Mouse (Mus musculus) heart, embryonic 15.5 days (tissue): ENCODE measurements around the gene Cited2. TPM values are rescaled to one million over a fixed set of nuclear protein-coding genes. Genes with fewer than 3 reads are reported as not detected.

Experiments used
- ATAC-seq: fragments of 200-750 bp; cut with Nextera tagmentation; replicated peaks from 2 replicates; pipeline ENCODE4 v1.8.0; 2017; ENCODE audit warnings: low read depth, moderate TSS enrichment; ENCODE audit not compliant: insufficient number of reproducible peaks, insufficient read depth, low FRiP score
- H3K27ac ChIP-seq: fragments of 300-500 bp; sonication (generic); 2 replicates; pipeline ENCODE4 v1.5.1; 2015; ENCODE audit warnings: mild to moderate bottlenecking, inconsistent platforms
- H3K27me3 ChIP-seq: fragments of 300-500 bp; sonication (generic); 2 replicates; pipeline ENCODE4 v1.6.1; 2015; ENCODE audit warnings: inconsistent platforms
- H3K36me3 ChIP-seq: fragments of 300-500 bp; sonication (generic); 2 replicates; pipeline ENCODE4 v1.6.1; 2015; ENCODE audit warnings: mild to moderate bottlenecking, inconsistent platforms
- H3K4me1 ChIP-seq: fragments of 300-500 bp; sonication (generic); replicated peaks from 2 replicates; pipeline ENCODE4 v1.6.1; 2015; ENCODE audit warnings: inconsistent platforms
- H3K4me2 ChIP-seq: fragments of 300-500 bp; sonication (generic); 2 replicates; pipeline ENCODE4 v1.6.1; 2015; ENCODE audit warnings: inconsistent platforms, mild to moderate bottlenecking, moderate library complexity
- H3K4me3 ChIP-seq: fragments of 300-500 bp; sonication (generic); 2 replicates; pipeline ENCODE4 v1.5.1; 2015; ENCODE audit warnings: mild to moderate bottlenecking, inconsistent platforms
- H3K9ac ChIP-seq: fragments of 300-500 bp; sonication (generic); 2 replicates; pipeline ENCODE4 v1.6.1; 2015; ENCODE audit warnings: mild to moderate bottlenecking, inconsistent platforms
- H3K9me3 ChIP-seq: fragments of 300-500 bp; sonication (generic); replicated peaks from 2 replicates; pipeline ENCODE4 v1.6.1; 2016; ENCODE audit warnings: inconsistent platforms
- WGBS: fragments of 180-500 bp; shearing (Covaris S2); methylation state at CpG from one replicate; pipeline ENCODE4 v1.1.7; 2015; ENCODE audit warnings: mixed read lengths; 5-methylcytosine and 5-hydroxymethylcytosine counted together
- polyA plus RNA-seq: library from polyadenylated mRNA; unstranded; fragments of >200 nt; fragmentation: Nextera tagmentation; extraction: Ambion mirVana; gene quantifications from 2 replicates; pipeline ENCODE4 v1.2.1, GENCODE M21; 2015

The Cited2 gene
- polyA plus RNA-seq: 29.8 and 29.9 TPM in 2 replicates

GRCm38 (mm10) chr10:17722653-17723410 lies at the start of gene Cited2:
Cited2 (plus strand) TSS chr10:17723218.
- peak; percentile 82 for ATAC-seq
- Histone ChIP-seq H3K9me3 (no peaks in the 10 kb centered on the region), H3K36me3 (no peaks in the 10 kb centered on the region), H3K27me3 (no peaks in the 10 kb centered on the region), H3K4me2 (peak within 1 kb of the TSS; percentile 75), H3K4me3 (peak within 1 kb of the TSS; percentile 91), H3K4me1 (peaks cover 28% of the 10 kb centered on the region), H3K27ac (peak within 1 kb of the TSS; percentile 100), H3K9ac (peak within 1 kb of the TSS; percentile 94)
- under 1% methylated on average over 55 of the region's 55 CpGs for WGBS

DNA sequence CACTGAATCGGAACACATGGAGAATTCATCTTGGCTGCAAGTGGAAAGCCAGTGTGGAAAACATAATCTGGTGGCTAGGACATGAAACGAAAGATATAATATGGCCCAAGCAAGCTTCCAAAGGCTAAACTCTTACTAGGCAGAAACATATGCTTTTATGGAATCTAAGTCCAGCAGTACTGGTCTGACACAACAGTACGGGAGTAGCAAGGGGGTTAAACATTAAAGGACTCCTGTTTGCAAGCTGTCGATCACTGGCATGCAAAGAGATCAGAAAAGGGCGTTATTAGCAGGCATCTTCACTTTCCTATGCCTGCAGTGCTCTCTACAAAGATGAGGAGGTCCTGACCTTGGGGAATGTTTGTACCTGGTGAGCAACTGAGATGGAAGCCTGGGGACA lies 48.6 kb upstream of the Cited2 start:
- no peak overlapping the region for H3K27ac ChIP-seq
- H3K36me3 ChIP-seq: no peaks in the 10 kb centered on the region
- no peak overlapping the region for H3K4me3 ChIP-seq
- WGBS: 81% methylated on average over 5 of the region's 5 CpGs
- no peak overlapping the region for H3K9ac ChIP-seq
- no peaks in the 10 kb centered on the region for H3K9me3 ChIP-seq
- no peak overlapping the region for H3K4me2 ChIP-seq
- no peaks in the 10 kb centered on the region for H3K27me3 ChIP-seq
- no peak for ATAC-seq
- no peaks in the 10 kb centered on the region for H3K4me1 ChIP-seq

DNA sequence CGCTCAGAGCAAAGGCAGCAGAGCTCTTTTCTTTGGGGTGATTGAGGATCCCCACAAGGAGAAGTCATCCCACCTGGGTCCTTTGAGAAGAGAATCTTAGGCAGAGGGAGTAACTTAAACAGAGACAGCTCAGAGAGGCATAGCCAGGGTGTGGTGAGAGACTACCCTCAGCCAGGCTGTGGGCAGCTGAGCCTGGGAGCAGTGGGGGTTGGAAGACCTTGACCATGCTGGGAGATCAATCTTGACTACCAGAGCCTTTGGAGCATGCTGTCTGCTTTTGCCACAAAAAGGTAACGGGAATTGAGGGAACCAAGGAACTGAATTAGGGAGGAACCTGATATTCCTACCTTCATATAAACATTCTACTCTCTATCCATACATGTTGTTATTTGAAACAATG lies 48.1 kb upstream of the Cited2 start:
- Histone ChIP-seq H3K9ac (no peak overlapping the region), H3K9me3 (no peaks in the 10 kb centered on the region), H3K4me3 (no peak overlapping the region), H3K4me2 (no peak overlapping the region), H3K27me3 (no peaks in the 10 kb centered on the region), H3K27ac (no peak overlapping the region), H3K4me1 (no peaks in the 10 kb centered on the region), H3K36me3 (no peaks in the 10 kb centered on the region)
- WGBS: 84% methylated on average over 2 of the region's 2 CpGs
- no peak for ATAC-seq

DNA sequence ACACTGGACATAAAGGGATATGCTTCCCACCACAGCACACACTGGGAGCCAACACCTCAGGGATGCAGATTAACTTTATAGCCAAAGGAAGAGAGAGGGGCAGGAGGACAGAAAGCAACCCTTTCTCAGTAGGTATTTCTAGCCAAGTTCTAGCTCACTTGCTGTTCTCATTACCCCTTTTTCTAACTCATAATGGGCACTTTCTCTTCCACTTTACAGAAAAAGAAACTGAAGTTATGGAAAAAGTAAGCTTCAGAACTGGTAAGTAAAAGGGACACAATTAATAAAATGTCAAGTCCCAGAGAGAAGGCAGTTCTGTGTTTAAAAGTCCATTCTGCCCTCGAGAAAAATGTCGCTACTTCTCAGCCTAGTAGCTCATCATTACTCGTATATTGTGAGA lies 46.6 kb upstream of the Cited2 start:
- Histone ChIP-seq H3K9me3 (no peaks in the 10 kb centered on the region), H3K27me3 (no peaks in the 10 kb centered on the region), H3K9ac (no peak overlapping the region), H3K4me3 (no peak overlapping the region), H3K36me3 (no peaks in the 10 kb centered on the region), H3K27ac (no peak overlapping the region), H3K4me2 (no peak overlapping the region), H3K4me1 (no peaks in the 10 kb centered on the region)
- no peak for ATAC-seq
- WGBS: 78% methylated on average over 3 of the region's 3 CpGs

GRCm38 (mm10) chr10:17677308-17677707 lies 45.7 kb upstream of the Cited2 start:
- no peak overlapping the region for H3K27ac ChIP-seq
- no peaks in the 10 kb centered on the region for H3K9me3 ChIP-seq
- no peaks in the 10 kb centered on the region for H3K27me3 ChIP-seq
- H3K36me3 ChIP-seq: no peaks in the 10 kb centered on the region
- WGBS: 65% methylated on average over 4 of the region's 4 CpGs
- no peak overlapping the region for H3K9ac ChIP-seq
- no peaks in the 10 kb centered on the region for H3K4me1 ChIP-seq
- no peak for ATAC-seq
- H3K4me2 ChIP-seq: no peak overlapping the region
- H3K4me3 ChIP-seq: no peak overlapping the region

- no peaks in the 10 kb centered on the region for H3K36me3 ChIP-seq
- H3K4me1 ChIP-seq: no peaks in the 10 kb centered on the region
- H3K9ac ChIP-seq: no peak overlapping the region
- H3K4me2 ChIP-seq: no peak overlapping the region
- H3K27ac ChIP-seq: no peak overlapping the region
- WGBS: 56% methylated on average over 8 of the region's 8 CpGs
- no peaks in the 10 kb centered on the region for H3K27me3 ChIP-seq
- H3K4me3 ChIP-seq: no peak overlapping the region
- ATAC-seq: no peak
- no peaks in the 10 kb centered on the region for H3K9me3 ChIP-seq
Measured at GRCm38 (mm10) chr10:17680432-17681382, 42.3 kb upstream of the Cited2 start.

- H3K9ac ChIP-seq: no peak overlapping the region
- no peak overlapping the region for H3K27ac ChIP-seq
- H3K9me3 ChIP-seq: no peaks in the 10 kb centered on the region
- ATAC-seq: no peak
- H3K4me2 ChIP-seq: no peak overlapping the region
- no peak overlapping the region for H3K4me3 ChIP-seq
- no peaks in the 10 kb centered on the region for H3K4me1 ChIP-seq
- H3K27me3 ChIP-seq: no peaks in the 10 kb centered on the region
- no peaks in the 10 kb centered on the region for H3K36me3 ChIP-seq
- 82% methylated on average over 2 of the region's 2 CpGs for WGBS
Measured at GRCm38 (mm10) chr10:17681386-17681785, 41.6 kb upstream of the Cited2 start.

DNA sequence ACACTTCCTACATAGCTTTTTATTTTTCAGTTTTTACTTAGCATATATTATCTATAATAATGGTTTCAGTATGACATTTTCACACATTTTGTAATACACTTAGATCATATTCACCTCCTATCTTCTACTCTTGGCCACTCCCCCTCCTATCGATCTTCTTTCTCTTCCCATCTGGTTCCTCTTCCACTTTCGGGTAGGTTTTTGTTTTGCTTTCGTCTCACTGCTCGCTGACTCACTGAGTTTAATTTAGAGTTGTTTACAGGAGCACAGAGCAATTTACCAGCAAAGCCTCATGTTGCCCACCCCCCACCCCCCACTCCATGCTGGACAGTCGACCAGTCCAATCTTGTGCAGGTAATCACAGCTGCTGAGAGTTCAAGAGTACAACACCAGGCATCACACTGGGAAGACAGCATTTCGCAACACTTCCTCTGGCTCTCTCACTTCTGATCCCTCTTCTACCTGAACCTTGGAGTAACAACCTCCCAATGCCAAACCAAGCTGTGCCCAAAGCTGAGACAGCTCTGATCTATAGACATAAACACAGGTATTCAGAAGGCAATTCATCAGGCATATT lies 39.1 kb upstream of the Cited2 start:
- Histone ChIP-seq H3K9ac (no peak overlapping the region), H3K9me3 (no peaks in the 10 kb centered on the region), H3K4me3 (no peak overlapping the region), H3K36me3 (no peaks in the 10 kb centered on the region), H3K4me2 (no peak overlapping the region), H3K27ac (no peak overlapping the region), H3K27me3 (no peaks in the 10 kb centered on the region), H3K4me1 (no peaks in the 10 kb centered on the region)
- ATAC-seq: no peak
- 53% methylated on average over 6 of the region's 6 CpGs for WGBS

DNA sequence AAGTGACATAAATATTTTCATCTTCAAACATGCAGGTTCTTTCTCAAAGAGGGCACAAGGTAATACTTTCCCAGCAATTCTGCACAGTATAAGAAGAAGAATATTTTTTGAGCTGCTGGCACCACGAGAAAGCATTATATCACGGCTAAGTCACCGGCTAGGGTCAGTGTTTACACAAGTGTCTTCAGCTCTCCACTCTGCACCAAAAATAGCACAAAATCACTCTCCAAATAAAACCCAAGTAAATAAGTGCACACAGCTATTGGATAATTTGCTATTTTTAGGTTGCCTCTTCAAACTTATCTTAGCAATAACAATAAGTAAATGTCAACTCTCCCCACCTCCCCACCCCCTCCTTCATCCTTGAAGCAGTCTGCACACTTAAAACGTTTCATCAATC lies 33.2 kb upstream of the Cited2 start:
- H3K36me3 ChIP-seq: no peaks in the 10 kb centered on the region
- 16% methylated on average over 4 of the region's 4 CpGs for WGBS
- H3K4me1 ChIP-seq: no peaks in the 10 kb centered on the region
- ATAC-seq: no peak
- H3K9ac ChIP-seq: no peak overlapping the region
- H3K27ac ChIP-seq: no peak overlapping the region
- H3K9me3 ChIP-seq: no peaks in the 10 kb centered on the region
- no peak overlapping the region for H3K4me3 ChIP-seq
- H3K4me2 ChIP-seq: no peak overlapping the region
- no peaks in the 10 kb centered on the region for H3K27me3 ChIP-seq

- Histone ChIP-seq H3K9me3 (no peaks in the 10 kb centered on the region), H3K27me3 (no peaks in the 10 kb centered on the region), H3K4me2 (no peak overlapping the region), H3K36me3 (no peaks in the 10 kb centered on the region), H3K9ac (no peak overlapping the region), H3K4me3 (no peak overlapping the region), H3K27ac (no peak overlapping the region), H3K4me1 (no peaks in the 10 kb centered on the region)
- 65% methylated on average over 1 of the region's 1 CpGs for WGBS
- no peak for ATAC-seq
Measured at GRCm38 (mm10) chr10:17691709-17692108, 31.3 kb upstream of the Cited2 start.

DNA sequence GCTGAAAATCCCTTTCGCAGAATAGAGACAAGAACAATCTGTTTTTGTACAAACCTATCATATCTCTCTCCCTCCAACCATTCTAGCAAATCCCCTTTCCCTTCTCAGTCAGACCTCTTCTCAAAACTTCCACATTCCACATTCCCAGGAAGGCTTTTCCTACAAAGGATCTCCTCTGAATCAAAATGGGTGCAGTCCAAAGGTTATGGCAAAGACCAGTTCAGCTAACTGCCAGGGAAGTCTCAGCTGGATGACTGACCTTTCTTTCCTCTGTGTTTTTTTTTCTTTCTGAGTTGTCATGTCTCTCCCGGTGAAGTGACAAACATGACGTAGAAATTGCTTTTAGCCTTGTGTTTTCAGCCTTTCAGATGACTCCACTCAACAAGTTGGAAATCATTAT lies 27.2 kb upstream of the Cited2 start:
- Histone ChIP-seq H3K9ac (no peak overlapping the region), H3K4me3 (no peak overlapping the region), H3K4me2 (no peak overlapping the region), H3K9me3 (no peaks in the 10 kb centered on the region), H3K27me3 (no peaks in the 10 kb centered on the region), H3K27ac (no peak overlapping the region), H3K4me1 (no peaks in the 10 kb centered on the region), H3K36me3 (no peaks in the 10 kb centered on the region)
- WGBS: 85% methylated on average over 3 of the region's 3 CpGs
- ATAC-seq: no peak
